Comparison of ENCODE assay signal across 9 mouse cellular contexts in the genomic region with DNA sequence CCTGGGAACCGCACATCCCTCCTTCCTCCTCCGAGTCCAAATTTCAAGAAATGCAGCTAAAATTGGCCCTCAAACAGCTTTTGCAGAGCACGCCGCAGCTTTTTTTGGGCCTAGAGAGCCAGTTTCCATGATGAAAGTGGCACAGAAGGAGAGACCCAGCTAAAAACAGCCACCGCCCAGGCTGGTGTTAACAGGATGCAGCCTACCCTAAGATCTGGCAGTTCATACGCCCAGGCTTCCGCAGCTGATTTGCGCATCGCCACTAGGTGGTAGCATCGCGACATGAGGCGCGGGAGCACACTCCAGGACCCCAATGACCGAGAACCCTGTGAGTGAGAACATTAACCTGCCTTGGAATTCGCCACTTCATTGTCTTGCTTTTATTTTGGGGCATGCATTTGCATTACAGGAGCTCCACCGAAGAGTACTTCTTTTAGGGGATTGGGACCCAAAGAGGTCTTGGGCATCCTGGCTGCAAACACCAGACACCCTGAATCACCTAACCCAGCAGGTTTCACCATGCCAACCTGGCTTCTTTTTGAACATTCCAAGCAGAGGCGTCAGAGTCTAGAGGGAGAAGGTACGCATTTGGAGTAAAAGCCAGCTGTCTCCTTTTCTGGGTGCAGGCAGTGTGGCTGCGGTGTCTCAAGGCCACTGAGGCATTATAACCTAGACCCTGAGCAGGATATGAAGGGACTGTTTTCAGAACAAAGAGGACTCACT.
DNase-seq lines count a peak whose midpoint lies in the region; ATAC-seq and TF ChIP-seq lines count a peak whose summit lies in the region.
"Had no signal": no experiment of that assay in that cellular context is flagged by ENCODE, and none has a peak within 500 bp of the region (broad histone marks: within the 10 kb centered on the region; RNA-seq: fewer than 3 reads in every experiment).

No protein-coding gene starts in this region.

- peak; percentile 62 for DNase-seq in brain, embryonic 18.5 days (ENCODE audit: low read depth, low spot score)
- peak; percentile 89 for DNase-seq in forebrain, embryonic 11.5 days (ENCODE audit: low spot score)
- DNase-seq in kidney, postnatal 10 days: peak; percentile 89
- peak; percentile 35 for DNase-seq in liver, embryonic 13.5 days
- peak; percentile 63 for DNase-seq in thymus, postnatal 14 days

- no peak overlapping the region for H3K4me3 ChIP-seq in forebrain, embryonic 11.5 days (ENCODE audit: low read depth, low read length)
- H3K4me3 ChIP-seq in heart, embryonic 15.5 days: no peak overlapping the region
- H3K4me3 ChIP-seq in liver, embryonic 13.5 days (replicated peaks): no peak overlapping the region
- H3K4me3 ChIP-seq in olfactory bulb, adult 2 months (ENCODE audit: insufficient read depth, low read depth, low read length): no peak overlapping the region
- H3K4me3 ChIP-seq: embryonic facial prominence, embryonic 15.5 days had no signal

- ATAC-seq in CD4-positive, CD25-positive, alpha-beta regulatory T cell, adult 4 months: peak; percentile 32
- peak; percentile 82 for ATAC-seq in forebrain, embryonic 11.5 days (replicated peaks; ENCODE audit: low FRiP score)
- ATAC-seq in heart, embryonic 15.5 days (replicated peaks; ENCODE audit: insufficient number of reproducible peaks, insufficient read depth, low FRiP score, low read depth): no peak
- 0 out of 2 replicates have a peak, but pooled peaks have one; percentile 41 for ATAC-seq in liver, embryonic 13.5 days (ENCODE audit: low read depth)

- no peak overlapping the region for H3K27ac ChIP-seq in forebrain, embryonic 11.5 days (ENCODE audit: low read depth, low read length)
- H3K27ac ChIP-seq in heart, embryonic 15.5 days: no peak overlapping the region
- no peak overlapping the region for H3K27ac ChIP-seq in liver, embryonic 13.5 days
- peak overlapping the region; percentile 4; the same call in 1 of the 2 replicates for H3K27ac ChIP-seq in olfactory bulb, adult 2 months (ENCODE audit: insufficient read depth, low read depth, low read length)
- H3K27ac ChIP-seq: embryonic facial prominence, embryonic 15.5 days had no signal

- no peak overlapping the region for H3K4me2 ChIP-seq in forebrain, embryonic 11.5 days (ENCODE audit: low read depth, low read length, severe bottlenecking)
- peak overlapping the region; percentile 34 for H3K4me2 ChIP-seq in heart, embryonic 15.5 days
- no peak overlapping the region for H3K4me2 ChIP-seq in liver, embryonic 13.5 days
- H3K4me2 ChIP-seq: embryonic facial prominence, embryonic 15.5 days had no signal

- peak; percentile 94 for TF ChIP-seq CTCF in olfactory bulb, adult 2 months (IDR thresholded peaks at IDR 0.05; ENCODE audit: insufficient read depth, low read depth, low read length)

- H3K4me1 ChIP-seq in forebrain, embryonic 11.5 days (replicated peaks; ENCODE audit: control insufficient read depth, insufficient read depth, low read length): no peaks in the 10 kb centered on the region
- H3K4me1 ChIP-seq in heart, embryonic 15.5 days (replicated peaks): peaks cover 2% of the 10 kb centered on the region; the same call in 1 of the 2 replicates
- H3K4me1 ChIP-seq in liver, embryonic 13.5 days (replicated peaks): no peaks in the 10 kb centered on the region
- H3K4me1 ChIP-seq in olfactory bulb, adult 2 months (ENCODE audit: control insufficient read depth, insufficient read depth, low read length): peaks cover 15% of the 10 kb centered on the region
- H3K4me1 ChIP-seq: embryonic facial prominence, embryonic 15.5 days had no signal

- TF ChIP-seq POLR2A in olfactory bulb, adult 2 months (IDR thresholded peaks at IDR 0.05; ENCODE audit: insufficient read depth, low read depth, low read length): no peak

- no peaks in the 10 kb centered on the region for H3K9me3 ChIP-seq in forebrain, embryonic 11.5 days (ENCODE audit: control insufficient read depth, low read length)
- no peaks in the 10 kb centered on the region for H3K9me3 ChIP-seq in heart, embryonic 15.5 days (replicated peaks)
- H3K9me3 ChIP-seq in liver, embryonic 13.5 days (replicated peaks): no peaks in the 10 kb centered on the region
- H3K9me3 ChIP-seq: embryonic facial prominence, embryonic 15.5 days had no signal

- H3K27me3 ChIP-seq in forebrain, embryonic 11.5 days (ENCODE audit: control insufficient read depth, insufficient read depth, low read length): no peaks in the 10 kb centered on the region
- H3K27me3 ChIP-seq in heart, embryonic 15.5 days: no peaks in the 10 kb centered on the region
- H3K27me3 ChIP-seq in liver, embryonic 13.5 days: no peaks in the 10 kb centered on the region
- H3K27me3 ChIP-seq: embryonic facial prominence, embryonic 15.5 days had no signal

- H3K9ac ChIP-seq in forebrain, embryonic 11.5 days (ENCODE audit: low read length): no peak overlapping the region
- no peak overlapping the region for H3K9ac ChIP-seq in heart, embryonic 15.5 days
- no peak overlapping the region for H3K9ac ChIP-seq in liver, embryonic 13.5 days
- H3K9ac ChIP-seq: embryonic facial prominence, embryonic 15.5 days had no signal

- WGBS in forebrain, embryonic 11.5 days: 23% methylated on average over 19 of the region's 19 CpGs
- WGBS in heart, embryonic 15.5 days: 17% methylated on average over 19 of the region's 19 CpGs
- WGBS in liver, embryonic 13.5 days (ENCODE audit: insufficient replicate concordance): 16% methylated on average over 19 of the region's 19 CpGs
- WGBS in olfactory bulb, adult 2 months: 13% methylated on average over 19 of the region's 19 CpGs

- no peaks in the 10 kb centered on the region for H3K36me3 ChIP-seq in forebrain, embryonic 11.5 days (ENCODE audit: control insufficient read depth, insufficient read depth, low read length)
- no peaks in the 10 kb centered on the region for H3K36me3 ChIP-seq in heart, embryonic 15.5 days
- H3K36me3 ChIP-seq in liver, embryonic 13.5 days: no peaks in the 10 kb centered on the region
- H3K36me3 ChIP-seq: embryonic facial prominence, embryonic 15.5 days had no signal

Comparison
In these comparisons a context has a peak if more than half of its experiments do, and no peak if none do; other contexts are left out.
1. DNase-seq: peak in every context shown above with its lines; median percentile 89 in forebrain, embryonic 11.5 days; 89 in kidney, postnatal 10 days; 63 in thymus, postnatal 14 days; 62 in brain, embryonic 18.5 days; 35 in liver, embryonic 13.5 days.